Mouse (Mus musculus) spleen, adult 18-20 months (tissue): ENCODE results near the gene Sipa1l3.

Experiments used
- DNase-seq, 2 experiments: peaks; one replicate each; pipeline ENCODE4 v3.0.0; 2022; ENCODE audit warnings: mixed read lengths in 2 of 2

Gene Sipa1l3

GRCm38 (mm10) chr7:29505337-29506318, 12.8 kb downstream of the Sipa1l3 start:
- no peak for DNase-seq

DNA sequence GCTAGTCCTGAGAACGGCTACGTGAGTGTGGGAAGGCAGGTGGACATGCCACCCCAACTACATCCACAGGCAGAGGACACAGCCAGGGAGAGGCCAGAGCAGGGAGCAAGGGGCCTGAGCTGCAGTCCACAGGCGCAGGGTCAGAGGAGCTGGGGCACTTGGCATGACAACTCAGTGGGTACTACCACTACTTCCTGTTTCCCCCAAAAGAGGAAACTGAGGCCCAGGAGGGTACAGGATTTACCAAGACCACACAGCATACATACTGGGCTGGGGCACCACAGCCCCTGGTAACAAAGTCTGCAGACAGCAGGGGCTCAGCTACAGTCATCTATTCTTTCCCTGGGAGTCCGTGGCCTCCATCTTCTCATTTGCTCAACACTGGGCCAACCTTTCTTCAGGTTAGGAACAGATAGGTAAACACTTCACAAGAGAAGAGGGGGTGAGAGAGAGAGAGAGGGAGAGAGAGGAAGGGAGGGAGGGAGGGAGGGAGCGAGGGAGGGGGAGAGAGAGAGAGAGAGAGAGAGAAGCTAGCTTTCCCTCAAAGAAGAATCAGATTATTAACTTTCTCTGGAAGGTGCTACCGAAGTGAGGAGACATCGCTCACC, 13.7 kb downstream of the Sipa1l3 start:
- no peak for DNase-seq

DNA sequence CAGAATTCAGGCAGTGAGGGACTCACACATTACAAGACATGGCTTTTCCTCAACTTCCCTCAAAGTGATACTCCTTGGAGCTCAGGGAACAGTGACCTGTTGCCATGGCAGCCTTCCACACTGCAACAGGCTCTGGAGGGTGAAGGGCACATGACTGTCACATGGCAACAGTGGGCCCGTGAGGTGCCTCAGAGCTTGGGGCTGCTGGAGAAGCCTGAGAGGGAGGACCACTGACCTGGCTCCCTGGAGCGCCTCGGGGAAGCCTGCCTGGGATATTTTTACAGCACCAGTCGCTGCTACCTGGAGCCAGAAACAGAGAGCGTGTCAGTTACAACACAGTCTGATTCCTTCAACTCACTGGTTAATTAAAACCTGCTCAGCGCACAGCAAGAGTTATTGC, 14.8 kb downstream of the Sipa1l3 start:
- no peak for DNase-seq

- DNase-seq = no peak
These were observed 17.2 kb downstream of the Sipa1l3 start for GRCm38 (mm10) chr7:29501214-29501613.

- DNase-seq = no peak
These were observed 19.4 kb downstream of the Sipa1l3 start for GRCm38 (mm10) chr7:29499071-29499470.

DNA sequence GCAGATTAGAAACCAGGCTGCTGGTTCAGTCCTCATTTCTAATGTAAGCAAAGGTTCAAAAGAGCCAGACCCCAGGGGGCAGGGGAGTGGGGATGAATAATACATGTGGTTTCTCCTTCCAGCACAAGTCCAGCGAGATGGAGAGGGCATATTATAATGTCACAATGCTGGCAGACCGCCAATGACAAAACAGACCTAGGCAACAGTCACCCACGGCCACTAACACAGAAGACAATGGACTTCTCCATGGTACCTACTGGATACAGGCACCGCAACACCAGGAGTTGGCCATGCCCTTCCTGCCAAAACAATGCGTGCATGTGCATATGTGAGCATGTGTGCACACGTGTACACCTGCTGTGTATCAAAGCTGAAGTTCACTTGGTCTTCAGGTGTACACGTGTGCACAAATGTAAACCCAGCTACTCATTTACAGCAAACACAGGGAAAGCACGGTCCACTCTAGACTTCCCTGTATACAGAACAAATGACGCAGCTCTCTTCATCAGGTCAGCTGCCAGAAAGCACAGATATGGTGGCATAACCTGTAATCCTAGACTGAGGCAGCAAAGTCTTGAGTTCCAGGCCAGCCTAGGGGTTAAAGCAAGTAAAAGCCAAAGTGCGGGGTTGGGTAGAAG, 21.4 kb downstream of the Sipa1l3 start:
- DNase-seq = no peak

GRCm38 (mm10) chr7:29496332-29496731, 22.1 kb downstream of the Sipa1l3 start:
- DNase-seq = no peak

GRCm38 (mm10) chr7:29495880-29496279, 22.6 kb downstream of the Sipa1l3 start:
- DNase-seq = no peak

DNA sequence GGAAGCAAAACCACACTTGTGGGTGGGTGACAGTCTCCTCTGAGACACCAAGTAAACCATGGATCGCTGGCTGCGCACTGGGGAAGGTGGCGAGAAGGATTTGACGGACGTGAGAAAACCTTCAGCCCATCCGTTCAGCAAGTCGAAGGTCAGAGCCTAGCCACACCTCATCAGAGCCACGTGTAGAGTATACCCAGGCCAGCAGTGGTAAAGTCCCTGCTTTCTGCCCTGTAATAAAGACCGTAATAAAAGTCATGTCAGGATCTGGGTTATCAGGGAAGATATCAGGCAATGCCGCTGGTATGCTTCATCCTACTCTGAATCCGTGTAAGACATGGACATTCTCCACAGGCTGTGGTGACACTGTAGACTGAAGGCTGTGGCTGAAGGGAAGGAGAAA, 23.6 kb downstream of the Sipa1l3 start:
- DNase-seq = no peak

GRCm38 (mm10) chr7:29494015-29494414, 24.4 kb downstream of the Sipa1l3 start:
- DNase-seq = no peak

DNA sequence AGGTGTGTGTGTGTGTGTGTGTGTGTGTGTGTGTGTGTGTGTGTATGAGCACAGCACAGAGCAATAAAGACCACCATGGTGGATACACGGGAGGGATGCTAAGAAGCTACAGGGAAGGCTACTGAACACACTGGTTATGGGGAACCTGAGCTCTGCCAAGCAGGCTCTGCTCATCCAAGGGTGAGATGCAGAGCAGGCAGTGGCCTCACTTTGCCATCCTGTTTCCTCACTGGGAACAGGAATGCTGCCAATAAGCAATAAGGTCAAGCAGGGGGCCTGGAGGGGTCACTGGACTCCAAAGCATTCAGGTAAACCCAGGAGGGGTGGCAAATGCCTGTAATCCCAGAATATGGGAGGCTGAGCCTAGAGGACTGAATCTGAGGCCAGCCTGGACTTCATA, 25.4 kb downstream of the Sipa1l3 start:
- DNase-seq = no peak

DNA sequence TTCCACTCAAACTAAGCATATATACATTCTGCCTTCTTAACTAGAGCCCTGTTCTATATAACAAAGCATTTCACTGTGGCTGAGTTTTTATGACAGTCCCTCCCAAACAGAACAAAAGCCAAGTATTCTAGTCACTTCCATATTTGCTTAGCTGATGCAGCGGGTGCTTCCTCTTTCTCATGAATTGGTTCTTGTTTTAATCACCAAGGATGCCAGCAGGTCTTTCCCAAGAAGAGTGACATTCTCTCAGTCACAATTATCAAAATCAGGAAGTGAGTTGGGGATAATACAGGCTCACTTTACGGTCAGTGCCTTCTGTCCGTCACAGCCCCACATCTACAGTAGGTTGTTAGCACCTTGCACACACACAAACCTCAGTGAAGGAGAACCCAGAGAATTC, 26.6 kb downstream of the Sipa1l3 start:
- no peak for DNase-seq

DNA sequence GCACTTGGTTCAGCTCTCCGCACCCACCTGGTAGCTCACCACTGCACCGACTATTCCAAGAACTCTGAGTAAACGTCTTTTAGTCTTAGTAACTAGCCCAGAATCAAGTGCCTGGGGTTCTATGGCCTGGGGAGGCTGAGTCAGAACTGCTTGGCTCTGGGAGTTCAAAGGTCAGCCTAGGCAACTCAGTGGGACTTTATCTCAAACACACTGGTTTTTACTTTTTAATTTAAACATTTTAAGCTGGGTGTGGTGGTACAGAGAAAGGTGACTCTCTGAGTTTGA, 27.0 kb downstream of the Sipa1l3 start:
- DNase-seq = no peak

- no peak for DNase-seq
These were observed 27.6 kb downstream of the Sipa1l3 start for GRCm38 (mm10) chr7:29490704-29491470.

GRCm38 (mm10) chr7:29489851-29490250, 28.6 kb downstream of the Sipa1l3 start:
- DNase-seq = no peak

- DNase-seq = no peak
These were observed 29.1 kb downstream of the Sipa1l3 start for GRCm38 (mm10) chr7:29489364-29489763.

- no peak for DNase-seq
These were observed 31.7 kb downstream of the Sipa1l3 start for GRCm38 (mm10) chr7:29486753-29487152.

- DNase-seq = no peak
These were observed 32.7 kb downstream of the Sipa1l3 start for GRCm38 (mm10) chr7:29485721-29486120.

DNA sequence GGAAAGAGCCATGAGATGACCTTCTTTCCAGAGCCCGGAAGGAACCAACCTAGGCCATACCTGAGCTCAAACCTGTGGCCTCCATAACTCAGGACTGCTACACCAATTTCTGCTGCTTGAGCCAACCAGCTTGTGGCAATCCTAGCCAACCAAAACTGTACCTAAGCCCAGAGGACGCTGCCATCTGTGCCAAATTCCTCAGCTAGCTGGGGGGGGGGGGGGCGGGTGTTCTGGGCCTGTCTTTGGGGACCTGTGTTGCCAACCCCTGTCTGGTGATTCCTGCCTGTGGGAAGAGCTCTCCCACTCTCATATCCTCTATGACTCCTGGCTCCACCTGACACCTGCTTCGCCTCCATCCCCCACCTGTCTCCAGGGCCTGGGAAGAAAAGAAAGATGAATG, 34.9 kb downstream of the Sipa1l3 start:
- no peak for DNase-seq

DNA sequence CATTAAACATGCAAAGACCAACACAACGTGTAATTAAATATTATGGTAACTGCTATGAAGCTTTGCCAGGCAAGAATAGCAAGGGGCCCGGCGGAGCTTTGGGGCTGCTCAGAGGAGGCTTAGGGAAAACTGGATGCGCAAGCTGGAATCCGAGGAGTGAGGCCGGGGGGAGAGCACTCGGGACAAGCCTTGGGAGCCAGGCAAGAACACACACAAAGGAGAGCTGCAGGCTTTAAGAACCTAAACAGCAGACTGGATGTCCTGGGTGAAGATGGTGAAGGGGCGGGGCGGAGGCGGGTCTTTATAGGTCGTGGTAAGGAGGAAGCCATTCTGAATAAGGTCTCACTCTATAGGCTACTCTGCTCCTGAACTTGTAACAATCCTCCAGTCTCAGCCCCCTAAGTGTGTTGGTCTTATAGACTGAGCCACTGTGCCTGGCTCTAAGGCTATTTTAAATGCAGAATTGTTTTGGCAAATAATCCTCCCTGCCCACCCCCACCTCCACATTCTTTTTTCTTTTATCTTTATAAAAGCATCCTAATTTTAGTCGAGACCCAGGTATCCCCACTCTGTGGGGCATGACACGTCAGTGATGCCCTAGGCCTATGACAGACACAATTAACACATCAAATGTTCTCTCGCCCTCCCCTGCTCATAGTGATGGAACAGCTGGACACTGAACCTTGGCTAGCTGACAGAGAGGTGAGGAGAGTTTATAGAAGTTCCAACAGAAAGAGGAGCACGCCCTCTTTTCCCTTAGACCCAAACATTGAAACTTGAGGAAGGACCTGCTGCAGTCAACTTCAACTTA, 36.9 kb downstream of the Sipa1l3 start:
- no peak for DNase-seq

- no peak for DNase-seq
These were observed 37.7 kb downstream of the Sipa1l3 start for GRCm38 (mm10) chr7:29480590-29481344.

DNA sequence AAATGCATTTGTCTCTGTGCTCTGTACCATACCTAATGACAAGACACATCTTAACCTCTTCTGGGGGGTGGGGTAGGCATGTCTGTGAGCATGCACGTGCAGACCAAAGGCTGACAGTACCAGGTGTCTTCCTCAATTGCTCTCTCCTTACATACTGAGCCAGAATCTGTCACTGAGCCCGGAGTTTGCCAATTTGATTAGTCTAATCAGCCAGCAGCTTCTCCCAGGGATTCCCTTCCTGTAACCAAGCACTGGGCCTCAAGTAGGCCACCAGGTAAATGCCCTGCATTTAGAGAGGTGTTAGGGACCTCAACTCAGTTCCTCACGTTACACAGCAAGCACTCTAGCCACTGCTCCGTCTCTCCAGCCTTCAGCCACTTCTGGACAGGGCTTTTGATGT, 38.3 kb downstream of the Sipa1l3 start:
- DNase-seq = no peak
